Mouse (Mus musculus) myocyte (in vitro differentiated cells): Measurements from ENCODE around the gene Actl7b.

ENCODE experiments used
- MYOG ChIP-seq, 3 experiments: IDR thresholded peaks; one replicate each; pipeline ENCODE4 v1.6.1; 2011; ENCODE audit warnings: control low read depth in 2 of 3, low read depth in 2 of 3, mild to moderate bottlenecking in 2 of 3; ENCODE audit not compliant: insufficient read length in 2 of 3, control insufficient read depth in 1 of 3, insufficient read depth in 1 of 3
- POLR2A ChIP-seq: IDR thresholded peaks from one replicate; pipeline ENCODE4 v1.6.1; 2011; ENCODE audit warnings: low read depth, mild to moderate bottlenecking, control low read depth, moderate library complexity; ENCODE audit not compliant: insufficient read length

DNA sequence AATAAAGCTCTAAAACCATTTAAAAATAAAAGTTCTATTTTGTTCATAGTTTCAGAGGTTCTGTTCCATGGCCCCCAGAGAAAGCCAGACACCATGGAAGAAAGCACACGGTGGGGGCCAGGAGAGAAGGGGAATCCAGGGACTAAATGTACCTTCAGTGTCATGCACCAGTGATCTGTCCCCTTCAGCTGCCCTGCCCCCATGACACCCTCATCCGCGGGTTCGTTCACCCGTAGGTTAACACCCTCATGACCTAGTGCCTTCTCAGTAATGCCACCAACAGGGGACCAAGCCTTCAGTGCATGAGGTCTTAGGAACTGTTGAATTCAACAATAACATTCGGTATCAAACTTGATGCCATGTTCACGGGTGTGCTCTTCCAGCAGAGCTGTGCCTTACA lies 44.8 kb downstream of the Actl7b start:
- TF ChIP-seq MYOG (IDR thresholded peaks at IDR 0.05; ENCODE audit: control insufficient read depth in 1 of 3, insufficient read depth in 1 of 3, insufficient read length in 2 of 3, low read depth in 2 of 3) (no peak), POLR2A (no peak)
